Mouse (Mus musculus) ovary, adult 2 months (tissue): ENCODE data around the gene Mettl7a2. TPM values are rescaled to one million over a fixed set of nuclear protein-coding genes. Genes with fewer than 3 reads are reported as not detected.

Experiments used
- polyA plus RNA-seq: library from polyadenylated mRNA; depleted of rRNA; stranded (reverse); fragments of >200 nt; gene quantifications from 2 replicates; pipeline ENCODE4 v1.2.3, GENCODE M21; 2012; rRNA removed

The Mettl7a2 gene
- polyA plus RNA-seq = 0.62 and 0.83 TPM in 2 replicates

GRCm38 (mm10) chr15:100352711-100353250 is at the start of gene Mettl7a2, which contains the start of gene Methig1:
TSS of gene Mettl7a2 (plus strand) at chr15:100353200.
TSS of gene Methig1 (plus strand) at chr15:100353149.

GRCm38 (mm10) chr15:100304019-100304991 is 48.7 kb upstream of the Mettl7a2 start, which contains the start of gene Mettl7a1:
TSS of gene Mettl7a1 (plus strand) at chr15:100304140.

GRCm38 (mm10) chr15:100334629-100335028 is 18.4 kb upstream of the Mettl7a2 start, which contains the start of gene Mettl7a3:
TSS of gene Mettl7a3 (plus strand) at chr15:100334929.

GRCm38 (mm10) chr15:100364242-100364641 is 11.2 kb downstream of the Mettl7a2 start, which contains the start of gene Higd1c:
TSS of gene Higd1c (plus strand) at chr15:100364542.

Other genes starting within 250 kb of the Mettl7a2 start
- 56.4 and 85.6 TPM in 2 replicates for gene Atf1, start 125.4 kb upstream of the Mettl7a2 start, polyA plus RNA-seq
- gene Tmprss12, start 72.4 kb upstream of the Mettl7a2 start, polyA plus RNA-seq = not detected in 2 replicates
- 49.9 and 55.4 TPM in 2 replicates for gene Mettl7a1, start 49.1 kb upstream of the Mettl7a2 start, polyA plus RNA-seq
- gene Mettl7a3, start 18.3 kb upstream of the Mettl7a2 start, polyA plus RNA-seq = 0.31 and 0.60 TPM in 2 replicates
- 0.21 TPM in 1 of 2 replicates, not detected in the other for gene Methig1, start 51 bp upstream of the Mettl7a2 start, polyA plus RNA-seq
- not detected in 2 replicates for gene Higd1c, start 11.3 kb downstream of the Mettl7a2 start, polyA plus RNA-seq
- gene Gm5475, start 68.9 kb downstream of the Mettl7a2 start, polyA plus RNA-seq = 0.15 and 0.24 TPM in 2 replicates
- 40.2 and 57.4 TPM in 2 replicates for gene Slc11a2, start 71.9 kb downstream of the Mettl7a2 start, polyA plus RNA-seq
- 72.5 and 77.5 TPM in 2 replicates for gene Letmd1, start 115.8 kb downstream of the Mettl7a2 start, polyA plus RNA-seq
- 8.7 and 10.7 TPM in 2 replicates for gene Csrnp2, start 142.3 kb downstream of the Mettl7a2 start, polyA plus RNA-seq
- gene Tfcp2, start 198.8 kb downstream of the Mettl7a2 start, polyA plus RNA-seq = 14.9 and 16.3 TPM in 2 replicates
- gene Pou6f1, start 246.8 kb downstream of the Mettl7a2 start, polyA plus RNA-seq = 35.8 and 41.9 TPM in 2 replicates